Mouse (Mus musculus): ENCODE data around the gene Cpped1.

DNA sequence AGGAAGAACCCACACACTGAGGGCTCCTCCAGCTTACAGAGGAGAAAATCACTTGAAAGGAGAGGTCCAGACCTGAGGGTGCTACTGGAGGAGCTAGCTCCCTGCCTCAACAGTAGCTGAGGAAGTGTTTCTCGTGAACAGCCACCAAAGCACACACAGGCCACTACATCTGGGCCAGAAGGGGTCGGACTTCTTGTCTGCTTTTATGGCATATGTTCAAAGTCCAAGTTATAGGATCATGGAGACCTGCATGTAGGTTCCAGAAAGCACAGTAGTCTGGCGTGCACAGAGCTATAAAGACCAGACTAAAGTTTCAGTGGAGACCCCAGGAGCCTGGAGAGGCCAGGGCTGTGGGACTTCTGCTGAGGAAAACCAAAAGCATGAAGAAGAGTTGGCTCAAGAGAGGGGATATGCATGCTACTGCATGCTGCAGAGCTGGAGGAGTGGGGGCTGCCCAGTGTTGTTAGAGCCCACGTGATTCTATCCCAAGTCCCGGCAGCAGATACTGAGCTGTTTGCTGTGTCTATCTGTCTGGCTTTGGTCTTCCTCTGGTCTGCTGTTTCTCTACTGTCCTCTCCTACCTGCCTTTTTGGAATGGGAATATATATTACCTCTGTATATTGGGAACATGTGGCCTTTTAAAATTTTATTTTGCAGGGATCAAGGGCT, 60.1 kb downstream of the Cpped1 start:
- TF ChIP-seq CTCF (conservative IDR thresholded peaks at IDR 0.05; ENCODE audit: low read length) (no peak), POU5F1 (IDR thresholded peaks at IDR 0.05; ENCODE audit: borderline replicate concordance, low read length) (no peak), NANOG (IDR thresholded peaks at IDR 0.05; ENCODE audit: borderline replicate concordance, low read length) (no peak)

All from E14TG2a.4 (cell line).